Mouse (Mus musculus) stomach, embryonic 16.5 days (tissue): ENCODE results near the gene Bmper. TPM values are rescaled to one million over a fixed set of nuclear protein-coding genes. Genes with fewer than 3 reads are reported as not detected.
A peak's percentile ranks its signal among the peaks of the same experiment; 100 is the strongest.

Experiments used
- ATAC-seq: fragments of 200-750 bp; cut with Nextera tagmentation; 2 replicates; pipeline ENCODE4 v1.8.0; 2017; ENCODE audit warnings: moderate number of reproducible peaks, moderate TSS enrichment; ENCODE audit not compliant: insufficient read depth, low FRiP score
- H3K27ac ChIP-seq: fragments of 300-500 bp; sonication (generic); 2 replicates; pipeline ENCODE4 v1.5.1; 2014; ENCODE audit warnings: low read length
- H3K27me3 ChIP-seq: fragments of 300-500 bp; sonication (generic); 2 replicates; pipeline ENCODE4 v1.6.1; 2014; ENCODE audit warnings: low read length, control low read depth, mixed read lengths; ENCODE audit not compliant: control insufficient read depth, insufficient read depth
- H3K36me3 ChIP-seq: fragments of 300-500 bp; sonication (generic); 2 replicates; pipeline ENCODE4 v1.6.1; 2014; ENCODE audit warnings: low read length; ENCODE audit not compliant: control insufficient read depth, insufficient read depth
- H3K4me1 ChIP-seq: fragments of 300-500 bp; sonication (generic); 2 replicates; pipeline ENCODE4 v1.6.1; 2014; ENCODE audit warnings: low read length, control low read depth, mixed read lengths; ENCODE audit not compliant: control insufficient read depth, insufficient read depth
- H3K4me2 ChIP-seq: fragments of 300-500 bp; sonication (generic); 2 replicates; pipeline ENCODE4 v1.6.1; 2014; ENCODE audit warnings: low read depth, low read length, mixed read lengths
- H3K4me3 ChIP-seq: fragments of 300-500 bp; sonication (generic); replicated peaks from 2 replicates; pipeline ENCODE4 v1.5.1; 2014; ENCODE audit warnings: mild to moderate bottlenecking, low read length
- H3K9ac ChIP-seq: fragments of 300-500 bp; sonication (generic); 2 replicates; pipeline ENCODE4 v1.6.1; 2014; ENCODE audit warnings: low read length
- H3K9me3 ChIP-seq: fragments of 300-500 bp; sonication (generic); replicated peaks from 2 replicates; pipeline ENCODE4 v1.6.1; 2016; ENCODE audit warnings: low read length, control low read depth; ENCODE audit not compliant: control insufficient read depth
- WGBS: fragments of 180-500 bp; shearing (Covaris S2); extraction: QIAGEN DNeasy Blood & Tissue Kit; methylation state at CpG from one replicate; pipeline ENCODE4 v1.1.7; 2014; 5-methylcytosine and 5-hydroxymethylcytosine counted together
- polyA plus RNA-seq: library from polyadenylated mRNA; unstranded; fragments of >200 nt; fragmentation: Nextera tagmentation; extraction: Ambion mirVana; gene quantifications from 2 replicates; pipeline ENCODE4 v1.2.1, GENCODE M21; 2015

Gene Bmper
- polyA plus RNA-seq, 1 experiment from 2014 or later: 6.1 TPM

DNA sequence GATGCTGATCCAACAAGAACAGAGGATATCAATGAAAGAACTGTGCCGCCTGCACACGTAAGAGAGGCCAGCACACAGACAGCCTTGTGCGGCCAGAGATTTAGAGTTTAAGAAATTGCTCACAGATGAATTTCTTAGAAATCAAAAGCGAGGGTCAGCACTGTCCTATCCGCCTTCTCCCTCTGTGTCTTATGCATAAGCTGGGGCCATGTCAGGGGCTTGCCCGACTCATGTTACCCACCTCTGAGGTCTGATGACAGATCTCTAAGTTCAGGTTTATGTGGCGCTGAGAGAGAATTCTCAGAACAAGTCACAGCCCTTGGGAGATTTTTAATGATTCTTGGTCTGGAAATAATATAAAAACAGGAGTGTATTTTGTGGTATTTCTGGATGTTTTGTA, 140.7 kb downstream of the Bmper start:
- Histone ChIP-seq H3K36me3 (no peaks in the 10 kb centered on the region), H3K9ac (no peak overlapping the region), H3K4me2 (no peak overlapping the region), H3K4me1 (no peaks in the 10 kb centered on the region), H3K9me3 (no peaks in the 10 kb centered on the region), H3K27ac (no peak overlapping the region), H3K27me3 (no peaks in the 10 kb centered on the region), H3K4me3 (no peak overlapping the region)
- no peak for ATAC-seq
- 85% methylated on average over 7 of the region's 7 CpGs for WGBS

DNA sequence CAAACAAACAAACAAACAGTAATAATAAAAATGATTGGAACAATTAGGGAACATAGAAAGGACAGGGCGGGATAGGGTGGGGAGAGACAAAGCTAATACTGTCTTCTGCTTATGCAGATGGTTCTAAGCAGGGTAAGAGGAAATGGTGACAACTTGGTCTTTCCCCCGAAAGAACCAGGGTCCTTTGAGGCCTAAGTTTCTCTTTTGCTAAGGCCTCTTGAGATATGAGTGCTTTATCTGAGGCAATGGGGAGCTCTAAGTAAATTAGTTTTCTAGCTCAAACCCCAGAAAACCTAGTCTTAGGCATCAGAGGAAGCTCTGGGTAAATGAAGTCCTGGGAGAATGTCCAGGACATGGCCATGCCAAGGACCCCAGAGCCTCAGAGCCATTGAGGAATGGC, 141.2 kb downstream of the Bmper start:
- Histone ChIP-seq H3K27me3 (no peaks in the 10 kb centered on the region), H3K4me2 (no peak overlapping the region), H3K9me3 (no peaks in the 10 kb centered on the region), H3K4me1 (no peaks in the 10 kb centered on the region), H3K27ac (no peak overlapping the region), H3K9ac (no peak overlapping the region), H3K36me3 (no peaks in the 10 kb centered on the region), H3K4me3 (no peak overlapping the region)
- ATAC-seq: no peak
- 85% methylated on average over 2 of the region's 2 CpGs for whole genome bisulfite sequencing

DNA sequence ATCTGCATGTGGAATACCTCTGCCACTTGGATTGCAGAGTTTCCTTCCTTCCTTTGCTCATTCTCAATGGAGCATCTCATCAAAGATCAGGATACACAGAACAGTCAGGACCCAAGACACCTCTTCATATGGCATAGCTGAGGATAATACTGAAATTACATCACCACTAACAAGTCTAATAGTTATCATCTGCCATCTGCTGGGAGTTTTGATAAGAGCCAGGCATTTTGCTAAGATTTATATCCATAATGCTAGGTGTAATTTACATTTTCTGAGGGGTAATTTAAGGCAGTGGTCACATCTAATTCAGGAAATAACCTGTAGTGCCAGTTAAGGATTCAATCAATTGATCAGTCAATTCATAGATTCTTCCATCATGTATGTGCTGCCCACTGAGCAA, 145.2 kb downstream of the Bmper start:
- H3K4me2 ChIP-seq: no peak overlapping the region
- no peak overlapping the region for H3K9ac ChIP-seq
- no peak for ATAC-seq
- H3K9me3 ChIP-seq: no peaks in the 10 kb centered on the region
- no peaks in the 10 kb centered on the region for H3K4me1 ChIP-seq
- no peaks in the 10 kb centered on the region for H3K27me3 ChIP-seq
- no peak overlapping the region for H3K27ac ChIP-seq
- no peaks in the 10 kb centered on the region for H3K36me3 ChIP-seq
- H3K4me3 ChIP-seq: no peak overlapping the region

DNA sequence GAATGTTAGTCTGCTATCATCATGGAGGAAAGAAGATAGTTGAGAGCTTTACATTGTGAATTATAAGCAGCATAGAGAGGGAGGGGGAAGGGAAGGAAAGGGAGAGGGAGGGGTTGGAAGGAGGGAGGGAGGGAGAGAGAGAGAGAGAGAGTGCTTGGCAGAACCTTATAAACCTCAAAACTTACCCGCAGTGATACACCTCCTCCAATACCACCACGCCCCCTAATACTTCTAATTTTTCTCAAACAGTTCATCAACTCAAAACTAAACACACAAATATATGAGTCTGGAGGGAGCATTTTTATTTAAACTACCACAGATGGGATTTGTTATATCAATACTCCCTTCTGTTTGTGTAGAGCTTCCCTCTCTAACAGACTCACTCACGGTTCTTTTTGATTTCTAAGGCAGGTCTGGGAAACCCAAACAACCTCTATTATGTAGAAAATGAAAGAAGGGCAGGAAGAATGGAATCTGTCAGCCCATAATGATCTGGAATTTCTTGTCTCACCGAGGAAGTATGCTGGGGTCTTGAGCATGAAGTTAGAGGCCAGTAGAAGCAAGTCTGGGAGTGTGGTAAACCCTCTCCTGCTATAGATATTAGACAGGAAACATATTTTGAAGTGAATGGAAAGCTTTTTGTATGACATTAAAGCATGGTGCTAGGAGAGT, 152.0 kb downstream of the Bmper start:
- Histone ChIP-seq H3K27me3 (no peaks in the 10 kb centered on the region), H3K4me2 (no peak overlapping the region), H3K36me3 (no peaks in the 10 kb centered on the region), H3K27ac (peak overlapping the region; percentile 38), H3K4me1 (0 out of 2 replicates have a peak, but pooled peaks cover 9% of the 10 kb centered on the region), H3K9ac (no peak overlapping the region), H3K4me3 (no peak overlapping the region), H3K9me3 (no peaks in the 10 kb centered on the region)
- ATAC-seq: no peak; the same call in 1 of the 2 replicates
- WGBS: 27% methylated on average over 4 of the region's 4 CpGs

DNA sequence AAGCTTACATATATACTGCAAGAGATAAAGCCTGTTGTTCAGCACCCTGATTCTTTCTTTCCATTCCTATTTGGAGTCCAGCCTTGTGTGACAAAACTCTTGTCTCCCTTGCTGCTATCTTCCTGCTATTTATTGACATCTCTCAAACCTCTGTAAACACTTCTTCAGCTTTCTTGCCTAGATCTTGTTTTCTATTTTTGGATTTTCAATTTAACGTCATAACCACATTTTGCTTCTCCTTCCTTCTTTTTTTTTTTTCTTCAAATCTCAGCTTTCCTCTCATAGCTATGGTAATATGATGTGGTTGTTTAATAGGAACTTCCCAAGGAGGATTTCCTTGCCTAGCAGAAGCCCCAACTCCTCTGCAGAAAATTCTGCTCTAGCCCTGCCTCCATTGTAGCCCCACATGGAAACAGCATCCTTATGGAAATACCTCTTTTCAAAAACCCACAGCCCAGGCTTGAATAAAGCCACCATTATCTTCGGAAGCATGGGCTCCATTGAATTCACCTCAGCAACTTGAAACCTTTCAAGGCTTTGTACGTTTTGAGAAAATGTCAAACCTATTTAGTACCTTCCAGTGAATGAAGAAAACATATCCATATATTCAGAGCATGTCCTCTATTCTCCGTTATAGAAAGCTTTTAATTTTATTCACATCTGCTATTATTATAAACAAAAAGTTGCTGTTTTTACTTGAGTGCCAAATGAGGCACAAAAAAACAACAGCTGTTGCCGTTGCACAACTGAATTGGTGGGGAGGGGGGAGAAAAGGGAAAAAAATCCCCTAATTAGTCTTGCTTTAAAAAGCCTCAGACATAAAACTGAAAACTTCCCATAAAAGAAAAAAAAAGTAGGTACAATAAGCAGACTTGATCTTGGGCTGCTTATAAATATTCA, 155.2 kb downstream of the Bmper start:
- H3K4me2 ChIP-seq: no peak overlapping the region
- WGBS: 50% methylated on average over 5 of the region's 5 CpGs
- no peak overlapping the region for H3K4me3 ChIP-seq
- H3K9ac ChIP-seq: no peak overlapping the region
- H3K27me3 ChIP-seq: no peaks in the 10 kb centered on the region
- ATAC-seq: no peak
- H3K9me3 ChIP-seq: no peaks in the 10 kb centered on the region
- H3K36me3 ChIP-seq: no peaks in the 10 kb centered on the region
- 0 out of 2 replicates have a peak, but pooled peaks cover 9% of the 10 kb centered on the region for H3K4me1 ChIP-seq
- H3K27ac ChIP-seq: no peak overlapping the region

DNA sequence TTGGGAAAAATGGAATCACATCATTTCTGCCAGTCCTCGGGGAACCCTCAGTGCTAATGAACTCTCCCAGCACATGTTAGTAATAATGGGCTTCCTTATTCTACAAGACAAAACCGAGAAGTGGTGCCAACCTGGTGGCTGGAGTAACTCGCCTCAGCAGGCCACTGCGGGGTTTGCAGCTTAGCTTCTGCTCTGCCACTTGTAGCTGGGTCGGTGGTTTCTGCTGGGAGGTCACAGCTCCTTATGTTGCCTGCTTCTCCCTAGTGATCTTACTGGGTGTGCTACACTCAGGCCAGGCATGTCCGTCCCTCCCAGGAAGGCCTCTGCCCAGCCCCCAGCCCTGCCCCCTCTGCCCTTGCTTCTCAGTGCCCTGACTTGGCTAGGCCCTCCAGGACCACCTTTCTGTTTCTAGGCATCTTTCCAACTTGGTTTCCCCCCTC, 155.9 kb downstream of the Bmper start:
- Histone ChIP-seq H3K9me3 (no peaks in the 10 kb centered on the region), H3K9ac (no peak overlapping the region), H3K4me3 (no peak overlapping the region), H3K27ac (no peak overlapping the region), H3K27me3 (no peaks in the 10 kb centered on the region), H3K4me2 (no peak overlapping the region), H3K36me3 (no peaks in the 10 kb centered on the region), H3K4me1 (0 out of 2 replicates have a peak, but pooled peaks cover 13% of the 10 kb centered on the region)
- ATAC-seq: no peak
- WGBS: 41% methylated on average over 6 of the region's 6 CpGs

DNA sequence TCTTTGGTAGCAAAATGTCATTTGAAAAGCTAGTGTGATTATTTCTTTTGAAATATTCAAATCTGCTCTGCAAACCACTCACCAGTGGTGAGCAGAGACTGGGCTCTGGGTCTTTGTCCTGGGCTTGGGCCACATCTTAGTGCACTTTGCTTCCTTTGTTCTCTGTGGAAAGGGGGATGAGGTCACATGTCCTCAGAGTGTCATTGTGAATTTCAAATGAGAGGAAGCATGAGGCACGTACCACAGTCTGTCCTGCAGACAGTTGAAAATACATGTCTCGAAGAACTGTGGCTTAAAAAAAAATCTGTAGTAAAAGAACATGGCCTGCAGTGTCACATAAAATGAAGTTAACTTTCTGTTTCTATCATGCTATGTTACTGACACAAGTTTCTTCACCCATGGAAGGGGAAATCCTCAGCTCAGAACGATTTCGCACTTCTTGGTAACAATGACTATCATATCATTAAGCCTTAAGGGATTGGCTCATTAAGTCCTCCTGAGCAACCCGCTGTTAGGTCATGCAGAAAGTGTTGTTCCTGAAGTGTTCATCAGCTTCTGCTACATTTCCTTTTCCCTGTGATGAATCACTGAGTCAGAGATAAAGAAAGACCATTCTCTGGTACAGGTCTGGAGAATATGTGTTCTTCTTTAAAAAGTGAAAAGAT, 157.4 kb downstream of the Bmper start:
- 71% methylated on average over 5 of the region's 5 CpGs for WGBS

DNA sequence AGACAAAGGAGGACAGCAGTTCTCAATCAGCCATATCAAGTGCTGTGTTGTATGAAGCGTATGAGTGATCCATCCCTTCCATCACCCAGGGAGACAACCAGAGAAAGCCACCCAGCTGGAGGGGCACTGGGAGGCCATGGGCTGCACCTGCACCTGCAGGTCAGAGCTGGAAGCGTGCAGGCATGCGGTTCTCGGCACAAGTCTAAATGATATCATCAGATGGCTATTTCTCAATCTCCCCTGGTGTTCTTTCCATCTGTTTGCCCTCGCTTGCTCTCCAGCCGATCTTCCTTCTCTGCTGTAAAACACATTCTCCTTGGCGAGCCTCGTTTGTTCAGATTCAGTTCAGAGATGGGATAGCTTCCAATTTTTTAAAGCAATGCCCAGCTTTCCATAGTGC, 160.4 kb downstream of the Bmper start:
- no peak for ATAC-seq
- H3K4me1 ChIP-seq: peaks cover 18% of the 10 kb centered on the region
- no peak overlapping the region for H3K27ac ChIP-seq
- no peak overlapping the region for H3K4me3 ChIP-seq
- no peak overlapping the region for H3K9ac ChIP-seq
- no peaks in the 10 kb centered on the region for H3K9me3 ChIP-seq
- H3K27me3 ChIP-seq: no peaks in the 10 kb centered on the region
- no peaks in the 10 kb centered on the region for H3K36me3 ChIP-seq
- no peak overlapping the region for H3K4me2 ChIP-seq
- WGBS: 56% methylated on average over 8 of the region's 8 CpGs

More for the DNA sequence above, 157.4 kb downstream of the Bmper start:
- ATAC-seq: no peak
- Histone ChIP-seq H3K4me1 (peaks cover 18% of the 10 kb centered on the region), H3K27me3 (no peaks in the 10 kb centered on the region), H3K9ac (no peak overlapping the region), H3K9me3 (no peaks in the 10 kb centered on the region), H3K27ac (no peak overlapping the region), H3K4me3 (no peak overlapping the region), H3K4me2 (no peak overlapping the region), H3K36me3 (no peaks in the 10 kb centered on the region)

DNA sequence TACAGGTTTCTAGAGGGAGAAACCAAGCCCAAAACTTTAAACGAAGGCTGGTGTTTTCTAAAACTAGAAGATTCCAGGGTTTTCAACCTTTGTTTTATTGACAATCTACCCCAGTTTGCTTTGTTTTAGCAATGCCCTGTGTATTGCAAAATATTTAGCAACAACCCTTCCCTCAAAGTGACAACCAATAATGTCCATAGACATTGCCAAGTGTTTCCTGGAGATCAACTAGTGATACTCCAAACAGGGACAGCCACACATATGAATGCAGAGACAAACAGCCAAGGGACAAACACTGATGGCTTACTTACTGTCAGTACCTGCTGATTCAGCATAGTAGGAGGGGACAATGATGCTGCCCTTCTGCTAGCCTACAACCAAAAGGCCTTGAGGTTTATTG, 161.0 kb downstream of the Bmper start:
- Histone ChIP-seq H3K27me3 (no peaks in the 10 kb centered on the region), H3K9ac (no peak overlapping the region), H3K4me2 (no peak overlapping the region), H3K4me3 (no peak overlapping the region), H3K27ac (no peak overlapping the region), H3K9me3 (no peaks in the 10 kb centered on the region), H3K36me3 (no peaks in the 10 kb centered on the region), H3K4me1 (peaks cover 13% of the 10 kb centered on the region)
- no peak for ATAC-seq
- WGBS: 79% methylated on average over 1 of the region's 1 CpGs
